Mouse (Mus musculus) liver (tissue): ENCODE measurements at regions not wholly inside any gene's neighbourhood (a gene's known extent, or its start where the extent isn't known, plus 50 kb on each side); places are given as distances from the start of the nearest gene placed in this dataset.

Experiments
- DNase-seq: peaks from one replicate; pipeline ENCODE4 v3.0.0-alpha.2; 2020; ENCODE audit warnings: mixed read lengths

- no peak for DNase-seq
These were observed 51.8 kb upstream of the Ttc34 start for GRCm38 (mm10) chr4:154785282-154785987.

- DNase-seq: peak; percentile 17
These were observed 50.1 kb upstream of the Ttc34 start for GRCm38 (mm10) chr4:154787190-154787589.
